Mouse (Mus musculus) lung, postnatal 0 days (tissue): ENCODE results near the gene Olfr469.

Experiments
- CTCF ChIP-seq: IDR thresholded peaks from 2 replicates; pipeline ENCODE4 v1.5.1; 2016; ENCODE audit warnings: antibody characterized with exemption, mild to moderate bottlenecking
- EP300 ChIP-seq: IDR thresholded peaks from 2 replicates; pipeline ENCODE4 v1.6.1; 2016; ENCODE audit warnings: antibody characterized with exemption, mild to moderate bottlenecking, control low read depth

- TF ChIP-seq CTCF (no peak), EP300 (no peak)
Observed at GRCm38 (mm10) chr7:107801108-107801507, 24.2 kb downstream of the Olfr469 start, which contains the start of gene Ovch2.
